Mouse (Mus musculus) liver, adult 2 months (tissue): ENCODE measurements around the gene Gm42420.
A peak's percentile ranks its signal among the peaks of the same experiment; 100 is the strongest.

Source experiments
- CTCF ChIP-seq: fragments of 200-500 bp; IDR thresholded peaks from 2 replicates; pipeline ENCODE4 v1.5.1; 2011; ENCODE audit warnings: low read depth, low read length, control low read depth
- POLR2A ChIP-seq: fragments of 200-500 bp; IDR thresholded peaks from 2 replicates; pipeline ENCODE4 v1.6.1; 2011; ENCODE audit warnings: low read length, control low read depth; ENCODE audit not compliant: insufficient read depth; ENCODE audit errors: extremely low read depth

DNA sequence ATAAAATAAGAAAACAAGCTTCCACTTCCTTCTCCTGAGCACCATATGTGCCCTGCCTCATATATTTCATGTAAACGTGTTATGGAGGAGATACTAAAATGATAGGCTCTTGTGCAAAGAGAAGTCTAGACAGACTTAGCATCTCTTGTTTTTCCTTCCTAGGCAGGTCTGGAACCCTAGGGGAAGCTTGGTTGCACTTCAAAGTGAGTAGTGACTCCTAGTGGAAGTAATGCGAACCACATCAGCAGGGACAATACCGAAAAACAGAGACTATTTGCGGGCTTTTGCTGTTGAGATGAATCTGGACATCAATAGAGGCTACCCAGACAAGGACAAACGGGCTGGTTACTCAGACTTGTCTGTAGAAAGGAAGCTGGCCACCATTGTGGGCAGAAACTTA lies 18.0 kb upstream of the Gm42420 start:
- TF ChIP-seq CTCF, result peak; percentile 22; the same call in 1 of the 2 replicates
- no peak for TF ChIP-seq POLR2A
